Mouse (Mus musculus) limb, embryonic 14.5 days (tissue): ENCODE data around the gene Gid4. TPM values are rescaled to one million over a fixed set of nuclear protein-coding genes. Genes with fewer than 3 reads are reported as not detected.

Experiments
- ATAC-seq: fragments of 200-750 bp; cut with Nextera tagmentation; 2 replicates; pipeline ENCODE4 v1.8.0; 2017; ENCODE audit warnings: low read depth, moderate number of reproducible peaks, moderate TSS enrichment; ENCODE audit not compliant: low FRiP score
- DNase-seq: peaks from one replicate; pipeline ENCODE4 v3.0.0-alpha.2; 2015; ENCODE audit warnings: low spot score
- H3K27ac ChIP-seq: fragments of 300-500 bp; sonication (generic); replicated peaks from 2 replicates; pipeline ENCODE4 v1.5.1; 2014; ENCODE audit warnings: low read depth, mild to moderate bottlenecking, low read length, moderate library complexity, mixed read lengths
- H3K27me3 ChIP-seq: fragments of 300-500 bp; sonication (generic); 2 replicates; pipeline ENCODE4 v1.6.1; 2014; ENCODE audit warnings: low read length, mixed read lengths; ENCODE audit not compliant: control insufficient read depth, insufficient read depth
- H3K36me3 ChIP-seq: fragments of 300-500 bp; sonication (generic); 2 replicates; pipeline ENCODE4 v1.6.1; 2014; ENCODE audit warnings: mild to moderate bottlenecking, low read length, moderate library complexity, mixed read lengths; ENCODE audit not compliant: control insufficient read depth, insufficient read depth
- H3K4me1 ChIP-seq: fragments of 300-500 bp; sonication (generic); 2 replicates; pipeline ENCODE4 v1.6.1; 2014; ENCODE audit warnings: antibody characterized with exemption, low read length, mixed read lengths; ENCODE audit not compliant: control insufficient read depth, insufficient read depth
- H3K4me2 ChIP-seq: fragments of 300-500 bp; sonication (generic); replicated peaks from 2 replicates; pipeline ENCODE4 v1.6.1; 2014; ENCODE audit warnings: low read depth, mild to moderate bottlenecking, low read length, moderate library complexity; ENCODE audit not compliant: severe bottlenecking
- H3K4me3 ChIP-seq: fragments of 300-500 bp; sonication (generic); replicated peaks from 2 replicates; pipeline ENCODE4 v1.5.1; 2014; ENCODE audit warnings: low read length
- H3K9ac ChIP-seq: fragments of 300-500 bp; sonication (generic); 2 replicates; pipeline ENCODE4 v1.6.1; 2014; ENCODE audit warnings: mild to moderate bottlenecking, low read depth, low read length, moderate library complexity; ENCODE audit not compliant: severe bottlenecking
- H3K9me3 ChIP-seq: fragments of 300-500 bp; sonication (generic); 2 replicates; pipeline ENCODE4 v1.6.1; 2016; ENCODE audit warnings: low read length; ENCODE audit not compliant: control insufficient read depth
- POLR2A ChIP-seq: fragments of 200-500 bp; IDR thresholded peaks from 2 replicates; pipeline ENCODE4 v1.8.0; 2012; ENCODE audit warnings: inconsistent platforms, mild to moderate bottlenecking, moderate library complexity, borderline replicate concordance; ENCODE audit not compliant: insufficient read depth, insufficient read length; ENCODE audit errors: extremely low read depth
- WGBS: fragments of 180-500 bp; shearing (Covaris S2); extraction: QIAGEN DNeasy Blood & Tissue Kit; methylation state at CpG from one replicate; pipeline ENCODE4 v1.1.7; 2014; 5-methylcytosine and 5-hydroxymethylcytosine counted together
- polyA plus RNA-seq, 2 experiments: library from polyadenylated mRNA; depleted of rRNA in 1 of 2; stranded (reverse) in 1 of 2; unstranded in 1 of 2; fragments of >200 nt; fragmentation: Nextera tagmentation in 1 of 2; extraction: Ambion mirVana in 1 of 2; gene quantifications; 2 replicates each; pipeline versions ENCODE4 v1.2.1 to v1.2.3; 2012 to 2014

Gid4 gene
- polyA plus RNA-seq, 2 experiments: 20.5 to 28.5 TPM

- peaks cover 6% of the 10 kb centered on the region; the same call in 1 of the 2 replicates for H3K4me1 ChIP-seq
- no peaks in the 10 kb centered on the region for H3K9me3 ChIP-seq
- H3K27me3 ChIP-seq: no peaks in the 10 kb centered on the region
- no peak for TF ChIP-seq POLR2A
- no peak overlapping the region for H3K4me2 ChIP-seq
- DNase-seq (no peak), ATAC-seq (no peak)
- H3K27ac ChIP-seq: no peak overlapping the region
- no peak overlapping the region for H3K9ac ChIP-seq
- WGBS: 87% methylated on average over 1 of the region's 1 CpGs
- H3K4me3 ChIP-seq: no peak overlapping the region
- peaks cover 69% of the 10 kb centered on the region for H3K36me3 ChIP-seq
Observed at GRCm38 (mm10) chr11:60457973-60458372, 41.0 kb downstream of the Gid4 start.

GRCm38 (mm10) chr11:60465943-60466380, 49.0 kb downstream of the Gid4 start:
- WGBS: 96% methylated on average over 2 of the region's 2 CpGs
- peaks cover 93% of the 10 kb centered on the region for H3K36me3 ChIP-seq
- H3K27me3 ChIP-seq: no peaks in the 10 kb centered on the region
- H3K4me1 ChIP-seq: no peaks in the 10 kb centered on the region
- no peak overlapping the region for H3K4me3 ChIP-seq
- H3K9ac ChIP-seq: no peak overlapping the region
- H3K9me3 ChIP-seq: no peaks in the 10 kb centered on the region
- H3K4me2 ChIP-seq: no peak overlapping the region
- H3K27ac ChIP-seq: no peak overlapping the region
- no peak for DNase-seq
- no peak for TF ChIP-seq POLR2A
- no peak for ATAC-seq

- Histone ChIP-seq H3K36me3 (peaks cover 62% of the 10 kb centered on the region), H3K9ac (no peak within 1 kb of the TSS), H3K4me3 (no peak within 1 kb of the TSS), H3K27ac (no peak within 1 kb of the TSS), H3K4me2 (no peak within 1 kb of the TSS), H3K9me3 (no peaks in the 10 kb centered on the region), H3K4me1 (no peaks in the 10 kb centered on the region), H3K27me3 (no peaks in the 10 kb centered on the region)
- ATAC-seq: no peak
- no peak for TF ChIP-seq POLR2A
- DNase-seq: no peak
- WGBS: 94% methylated on average over 3 of the region's 3 CpGs
Observed at GRCm38 (mm10) chr11:60469039-60469438, 52.1 kb downstream of the Gid4 start, which contains the start of gene Myo15. TSS of gene Myo15 (plus strand) at chr11:60469339.

- no peaks in the 10 kb centered on the region for H3K27me3 ChIP-seq
- no peak overlapping the region for H3K27ac ChIP-seq
- 79% methylated on average over 9 of the region's 9 CpGs for WGBS
- no peaks in the 10 kb centered on the region for H3K4me1 ChIP-seq
- no peak for TF ChIP-seq POLR2A
- no peak for DNase-seq
- no peaks in the 10 kb centered on the region for H3K9me3 ChIP-seq
- no peak overlapping the region for H3K9ac ChIP-seq
- no peak for ATAC-seq
- peaks cover 45% of the 10 kb centered on the region for H3K36me3 ChIP-seq
- H3K4me2 ChIP-seq: no peak overlapping the region
- H3K4me3 ChIP-seq: no peak overlapping the region
Observed at GRCm38 (mm10) chr11:60470743-60471142, 53.8 kb downstream of the Gid4 start.

GRCm38 (mm10) chr11:60474534-60474933, 57.6 kb downstream of the Gid4 start:
- Histone ChIP-seq H3K4me2 (no peak overlapping the region), H3K27me3 (no peaks in the 10 kb centered on the region), H3K36me3 (peaks cover 8% of the 10 kb centered on the region; the same call in 1 of the 2 replicates), H3K4me1 (no peaks in the 10 kb centered on the region), H3K27ac (no peak overlapping the region), H3K9ac (no peak overlapping the region), H3K4me3 (no peak overlapping the region), H3K9me3 (no peaks in the 10 kb centered on the region)
- no peak for DNase-seq
- no peak for TF ChIP-seq POLR2A
- WGBS: 74% methylated on average over 5 of the region's 5 CpGs
- ATAC-seq: no peak
